8 mouse cellular contexts compared by ENCODE assay signal in the genomic region with DNA sequence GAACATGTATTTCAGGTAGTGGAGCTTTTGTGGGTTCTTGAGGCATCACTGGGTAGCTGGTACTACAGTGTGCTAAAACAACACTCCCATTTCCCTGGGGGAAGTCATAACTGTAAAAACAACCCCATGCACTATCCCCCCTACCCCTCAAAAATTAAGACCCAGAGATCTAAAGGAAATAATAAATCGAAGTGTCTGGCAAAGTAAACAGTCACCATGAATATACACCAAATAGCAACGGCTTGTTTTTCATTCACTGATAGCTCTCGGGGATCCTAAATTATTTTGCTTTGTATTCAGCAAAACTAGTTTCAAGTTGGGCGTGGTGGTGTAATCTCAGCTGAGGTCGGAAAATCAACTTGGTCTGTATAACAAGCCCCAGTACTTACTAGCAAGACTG. TPM values are rescaled to one million over a fixed set of nuclear protein-coding genes. Genes with fewer than 3 reads are reported as not detected.
DNase-seq lines count a peak whose midpoint lies in the region; ATAC-seq and TF ChIP-seq lines count a peak whose summit lies in the region.

No protein-coding gene starts in this region.

- no peaks in the 10 kb centered on the region for H3K9me3 ChIP-seq in heart, embryonic 13.5 days
- no peaks in the 10 kb centered on the region for H3K9me3 ChIP-seq in E14TG2a.4 (ENCODE audit: low read length)
- no peaks in the 10 kb centered on the region for H3K9me3 ChIP-seq in forebrain, postnatal 0 days (ENCODE audit: low read length)
- H3K9me3 ChIP-seq in liver, postnatal 0 days (ENCODE audit: low read length): no peaks in the 10 kb centered on the region

- H3K27ac ChIP-seq in heart, embryonic 13.5 days (replicated peaks): peak overlapping the region; percentile 88
- H3K27ac ChIP-seq in forebrain, postnatal 0 days (ENCODE audit: low read depth, low read length): peak overlapping the region; percentile 76
- H3K27ac ChIP-seq in liver, postnatal 0 days (ENCODE audit: low read depth): peak overlapping the region; percentile 83

- no peak for ATAC-seq in heart, embryonic 13.5 days (ENCODE audit: extremely low read depth, insufficient number of reproducible peaks, low FRiP score, low TSS enrichment)
- no peak; the same call in 1 of the 2 replicates for ATAC-seq in forebrain, postnatal 0 days
- no peak for ATAC-seq in liver, postnatal 0 days

- TF ChIP-seq EP300 in liver, postnatal 0 days (IDR thresholded peaks at IDR 0.05; ENCODE audit: low read depth): no peak

- DNase-seq in heart, adult 8-10 months (ENCODE audit: low spot score): no peak
- no peak for DNase-seq in forebrain, postnatal 0 days
- DNase-seq in liver, postnatal 0 days: no peak
- DNase-seq in right cerebral cortex, postnatal 14 days: no peak
- DNase-seq in urinary bladder, postnatal 25 days (ENCODE audit: low spot score): no peak
- DNase-seq in right cerebral cortex, postnatal 4 days: no peak

- peaks cover 59% of the 10 kb centered on the region for H3K36me3 ChIP-seq in heart, embryonic 13.5 days
- peaks cover 72% of the 10 kb centered on the region for H3K36me3 ChIP-seq in E14TG2a.4 (ENCODE audit: insufficient read depth, low read length)
- peaks cover 46% of the 10 kb centered on the region for H3K36me3 ChIP-seq in forebrain, postnatal 0 days (ENCODE audit: insufficient read depth)
- peaks cover 32% of the 10 kb centered on the region for H3K36me3 ChIP-seq in liver, postnatal 0 days (replicated peaks; ENCODE audit: insufficient read depth, low read length)

- TF ChIP-seq CTCF in E14TG2a.4 (conservative IDR thresholded peaks at IDR 0.05; ENCODE audit: low read length): no peak
- TF ChIP-seq CTCF in forebrain, postnatal 0 days (IDR thresholded peaks at IDR 0.05; ENCODE audit: low read depth): no peak
- TF ChIP-seq CTCF in liver, postnatal 0 days (IDR thresholded peaks at IDR 0.05; ENCODE audit: low read depth): no peak

- H3K4me3 ChIP-seq in heart, embryonic 13.5 days: peak overlapping the region; percentile 90
- peak overlapping the region; percentile 91 for H3K4me3 ChIP-seq in E14TG2a.4 (replicated peaks; ENCODE audit: low read length)
- H3K4me3 ChIP-seq in forebrain, postnatal 0 days (ENCODE audit: low read depth, low read length): peak overlapping the region; percentile 66
- H3K4me3 ChIP-seq in liver, postnatal 0 days (ENCODE audit: low read depth, low read length): peak overlapping the region; percentile 76

- peaks cover 31% of the 10 kb centered on the region for H3K4me1 ChIP-seq in heart, embryonic 13.5 days
- H3K4me1 ChIP-seq in E14TG2a.4 (replicated peaks; ENCODE audit: low read depth, low read length): peaks cover 76% of the 10 kb centered on the region
- peaks cover 11% of the 10 kb centered on the region; the same call in 1 of the 2 replicates for H3K4me1 ChIP-seq in forebrain, postnatal 0 days (ENCODE audit: insufficient read depth)
- H3K4me1 ChIP-seq in liver, postnatal 0 days (ENCODE audit: insufficient read depth): peaks cover 17% of the 10 kb centered on the region

- H3K4me2 ChIP-seq in heart, embryonic 13.5 days: peak overlapping the region; percentile 95
- peak overlapping the region; percentile 63 for H3K4me2 ChIP-seq in forebrain, postnatal 0 days (ENCODE audit: low read depth)
- peak overlapping the region; percentile 91 for H3K4me2 ChIP-seq in liver, postnatal 0 days (ENCODE audit: low read depth, low read length)

- WGBS in heart, embryonic 13.5 days: 15% methylated on average over 5 of the region's 5 CpGs
- 15% methylated on average over 5 of the region's 5 CpGs for WGBS in forebrain, postnatal 0 days
- 6% methylated on average over 5 of the region's 5 CpGs for WGBS in liver, postnatal 0 days (ENCODE audit: insufficient replicate concordance)

- H3K27me3 ChIP-seq in heart, embryonic 13.5 days (replicated peaks): no peaks in the 10 kb centered on the region
- no peaks in the 10 kb centered on the region for H3K27me3 ChIP-seq in E14TG2a.4 (ENCODE audit: insufficient read depth, low read length)
- H3K27me3 ChIP-seq in forebrain, postnatal 0 days (ENCODE audit: insufficient read depth, low read length): no peaks in the 10 kb centered on the region
- no peaks in the 10 kb centered on the region for H3K27me3 ChIP-seq in liver, postnatal 0 days (ENCODE audit: insufficient read depth, low read length)

- peak overlapping the region; percentile 88 for H3K9ac ChIP-seq in heart, embryonic 13.5 days
- peak overlapping the region; percentile 65 for H3K9ac ChIP-seq in forebrain, postnatal 0 days
- H3K9ac ChIP-seq in liver, postnatal 0 days (replicated peaks): peak overlapping the region; percentile 80

RNA-seq across cellular contexts. Expression of a gene that starts 0.7 kb away (rescaled TPM):
- polyA plus RNA-seq in heart, embryonic 13.5 days (2015; fragmentation: Nextera tagmentation; extraction: Ambion mirVana): 18.9 and 20.9 TPM in 2 replicates
- 10 to 100 TPM; 29.3 to 34.3 (median 32.3) TPM for total RNA-seq in heart, adult 8-10 months (2022)
- total RNA-seq in forebrain, postnatal 0 days (2014; rRNA removed): 52.4 and 57.4 TPM in 2 replicates
- 50.2 and 50.7 TPM in 2 replicates for polyA plus RNA-seq in forebrain, postnatal 0 days (2015; fragmentation: Nextera tagmentation; extraction: Ambion mirVana)
- 16.7 TPM in 2 replicates for polyA plus RNA-seq in liver, postnatal 0 days (2015; fragmentation: Nextera tagmentation; extraction: Ambion mirVana)

RNA-seq across cellular contexts. Expression of a gene that starts 20.2 kb away (rescaled TPM):
- polyA plus RNA-seq in heart, embryonic 13.5 days (2015; fragmentation: Nextera tagmentation; extraction: Ambion mirVana): 58.4 and 58.7 TPM in 2 replicates
- total RNA-seq in heart, adult 8-10 months (2022): 10 to 100 TPM; 84.0 to 98.9 (median 92.7) TPM
- total RNA-seq in forebrain, postnatal 0 days (2014; rRNA removed): 17.5 and 21.0 TPM in 2 replicates
- 6.5 and 8.2 TPM in 2 replicates for polyA plus RNA-seq in forebrain, postnatal 0 days (2015; fragmentation: Nextera tagmentation; extraction: Ambion mirVana)
- polyA plus RNA-seq in liver, postnatal 0 days (2015; fragmentation: Nextera tagmentation; extraction: Ambion mirVana): 19.4 and 22.4 TPM in 2 replicates

RNA-seq across cellular contexts. Expression of a gene that starts 42.2 kb away (rescaled TPM):
- 54.4 and 56.7 TPM in 2 replicates for polyA plus RNA-seq in heart, embryonic 13.5 days (2015; fragmentation: Nextera tagmentation; extraction: Ambion mirVana)
- 100 to 1,000 TPM in 3 of 4 experiments, 10 to 100 TPM in 1; 89.5 to 110 (median 105) TPM for total RNA-seq in heart, adult 8-10 months (2022)
- total RNA-seq in forebrain, postnatal 0 days (2014; rRNA removed): 83.0 and 95.7 TPM in 2 replicates
- 85.8 and 101 TPM in 2 replicates for polyA plus RNA-seq in forebrain, postnatal 0 days (2015; fragmentation: Nextera tagmentation; extraction: Ambion mirVana)
- polyA plus RNA-seq in liver, postnatal 0 days (2015; fragmentation: Nextera tagmentation; extraction: Ambion mirVana): 30.1 and 36.7 TPM in 2 replicates

RNA-seq across cellular contexts. Expression of a gene that starts 49.0 kb away (rescaled TPM):
- 84.8 and 93.1 TPM in 2 replicates for polyA plus RNA-seq in heart, embryonic 13.5 days (2015; fragmentation: Nextera tagmentation; extraction: Ambion mirVana)
- total RNA-seq in heart, adult 8-10 months (2022): 10 to 100 TPM; 73.0 to 84.5 (median 75.2) TPM
- 88.7 and 89.8 TPM in 2 replicates for total RNA-seq in forebrain, postnatal 0 days (2014; rRNA removed)
- 90.9 and 93.4 TPM in 2 replicates for polyA plus RNA-seq in forebrain, postnatal 0 days (2015; fragmentation: Nextera tagmentation; extraction: Ambion mirVana)
- 35.0 and 36.0 TPM in 2 replicates for polyA plus RNA-seq in liver, postnatal 0 days (2015; fragmentation: Nextera tagmentation; extraction: Ambion mirVana)
